Mouse (Mus musculus) heart, embryonic 10.5 days (tissue): Measurements from ENCODE around the gene Tepp. TPM values are rescaled to one million over a fixed set of nuclear protein-coding genes. Genes with fewer than 3 reads are reported as not detected.

Experiments
- DNase-seq: peaks from one replicate; pipeline ENCODE4 v3.0.0-alpha.2; 2017; ENCODE audit warnings: low spot score
- H3K27ac ChIP-seq: fragments of 300-500 bp; sonication (generic); 2 replicates; pipeline ENCODE4 v1.5.1; 2016; ENCODE audit warnings: mild to moderate bottlenecking
- H3K27me3 ChIP-seq: fragments of 300-500 bp; sonication (generic); 2 replicates; pipeline ENCODE4 v1.6.1; 2016; ENCODE audit warnings: mild to moderate bottlenecking; ENCODE audit not compliant: poor library complexity, insufficient read depth, severe bottlenecking
- H3K36me3 ChIP-seq: fragments of 300-500 bp; sonication (generic); 2 replicates; pipeline ENCODE4 v1.6.1; 2016; ENCODE audit warnings: mild to moderate bottlenecking, moderate library complexity
- H3K4me1 ChIP-seq: fragments of 300-500 bp; sonication (generic); 2 replicates; pipeline ENCODE4 v1.6.1; 2016; ENCODE audit warnings: mild to moderate bottlenecking
- H3K4me3 ChIP-seq: fragments of 300-500 bp; sonication (generic); 2 replicates; pipeline ENCODE4 v1.5.1; 2016; ENCODE audit warnings: mild to moderate bottlenecking, moderate library complexity
- H3K9me3 ChIP-seq: fragments of 300-500 bp; sonication (generic); 2 replicates; pipeline ENCODE4 v1.6.1; 2016; ENCODE audit warnings: mild to moderate bottlenecking, moderate library complexity
- WGBS: fragments of 180-500 bp; shearing (Covaris S2); methylation state at CpG from one replicate; pipeline ENCODE4 v1.1.7; 2016; 5-methylcytosine and 5-hydroxymethylcytosine counted together
- polyA plus RNA-seq: library from polyadenylated mRNA; unstranded; fragments of >200 nt; fragmentation: Nextera tagmentation; extraction: Ambion mirVana; gene quantifications from 2 replicates; pipeline ENCODE4 v1.2.1, GENCODE M21; 2016

Gene Tepp
- polyA plus RNA-seq, 1 experiment from 2014 or later = not detected

GRCm38 (mm10) chr8:95354606-95355005, 44.2 kb downstream of the Tepp start:
- H3K4me3 ChIP-seq = peak overlapping the region; percentile 86
- 82% methylated on average over 2 of the region's 2 CpGs for WGBS

GRCm38 (mm10) chr8:95358550-95359411, 48.4 kb downstream of the Tepp start:
- Histone ChIP-seq H3K4me1 (peaks cover 93% of the 10 kb centered on the region), H3K27ac (peak overlapping the region; percentile 83), H3K36me3 (peaks cover 13% of the 10 kb centered on the region), H3K4me3 (peak overlapping the region; percentile 40), H3K27me3 (no peaks in the 10 kb centered on the region), H3K9me3 (no peaks in the 10 kb centered on the region)
- WGBS = 14% methylated on average over 8 of the region's 8 CpGs
- no peak for DNase-seq

More at GRCm38 (mm10) chr8:95354606-95355005, 44.2 kb downstream of the Tepp start:
- H3K36me3 ChIP-seq = peaks cover 13% of the 10 kb centered on the region
- H3K27me3 ChIP-seq = no peaks in the 10 kb centered on the region
- DNase-seq = no peak
- peak overlapping the region; percentile 93 for H3K27ac ChIP-seq
- peaks cover 82% of the 10 kb centered on the region for H3K4me1 ChIP-seq
- H3K9me3 ChIP-seq = no peaks in the 10 kb centered on the region

GRCm38 (mm10) chr8:95360181-95361015, 50.0 kb downstream of the Tepp start:
- peak overlapping the region; percentile 83 for H3K27ac ChIP-seq
- DNase-seq = no peak
- H3K27me3 ChIP-seq = no peaks in the 10 kb centered on the region
- peak overlapping the region; percentile 40 for H3K4me3 ChIP-seq
- no peaks in the 10 kb centered on the region for H3K9me3 ChIP-seq
- H3K36me3 ChIP-seq = peaks cover 5% of the 10 kb centered on the region
- WGBS = 10% methylated on average over 7 of the region's 7 CpGs
- H3K4me1 ChIP-seq = peaks cover 85% of the 10 kb centered on the region

GRCm38 (mm10) chr8:95361016-95361341, 50.6 kb downstream of the Tepp start:
- WGBS = 29% methylated on average over 3 of the region's 3 CpGs
- H3K27me3 ChIP-seq = no peaks in the 10 kb centered on the region
- peaks cover 2% of the 10 kb centered on the region; the same call in 1 of the 2 replicates for H3K36me3 ChIP-seq
- H3K4me3 ChIP-seq = peak overlapping the region; percentile 26; the same call in 1 of the 2 replicates
- H3K27ac ChIP-seq = peak overlapping the region; percentile 83
- peaks cover 85% of the 10 kb centered on the region for H3K4me1 ChIP-seq
- no peak for DNase-seq
- no peaks in the 10 kb centered on the region for H3K9me3 ChIP-seq

- Histone ChIP-seq H3K4me1 (peaks cover 83% of the 10 kb centered on the region), H3K9me3 (no peaks in the 10 kb centered on the region), H3K27me3 (no peaks in the 10 kb centered on the region), H3K36me3 (peaks cover 14% of the 10 kb centered on the region; the same call in 1 of the 2 replicates), H3K4me3 (no peak overlapping the region), H3K27ac (peak overlapping the region; percentile 83)
- WGBS = 63% methylated on average over 6 of the region's 6 CpGs
- no peak for DNase-seq
These were observed 51.9 kb downstream of the Tepp start for GRCm38 (mm10) chr8:95362272-95362671.

- DNase-seq = no peak
- H3K27me3 ChIP-seq = no peaks in the 10 kb centered on the region
- 94% methylated on average over 2 of the region's 2 CpGs for WGBS
- H3K4me1 ChIP-seq = peaks cover 74% of the 10 kb centered on the region
- peaks cover 29% of the 10 kb centered on the region for H3K36me3 ChIP-seq
- no peaks in the 10 kb centered on the region for H3K9me3 ChIP-seq
- no peak overlapping the region for H3K4me3 ChIP-seq
- no peak overlapping the region for H3K27ac ChIP-seq
These were observed 53.5 kb downstream of the Tepp start for GRCm38 (mm10) chr8:95363849-95364248.

- Histone ChIP-seq H3K27ac (peak overlapping the region; percentile 71), H3K36me3 (peaks cover 87% of the 10 kb centered on the region), H3K4me3 (peak overlapping the region; percentile 35), H3K27me3 (no peaks in the 10 kb centered on the region), H3K4me1 (peaks cover 75% of the 10 kb centered on the region), H3K9me3 (no peaks in the 10 kb centered on the region)
- 45% methylated on average over 20 of the region's 20 CpGs for WGBS
- no peak for DNase-seq
These were observed 59.4 kb downstream of the Tepp start for GRCm38 (mm10) chr8:95369581-95370326.

GRCm38 (mm10) chr8:95373389-95374002, 63.1 kb downstream of the Tepp start:
- Histone ChIP-seq H3K36me3 (peaks cover 65% of the 10 kb centered on the region), H3K4me1 (peaks cover 76% of the 10 kb centered on the region), H3K27ac (peak overlapping the region; percentile 30), H3K9me3 (no peaks in the 10 kb centered on the region), H3K4me3 (no peak overlapping the region), H3K27me3 (no peaks in the 10 kb centered on the region)
- WGBS = 54% methylated on average over 12 of the region's 12 CpGs
- no peak for DNase-seq

- Histone ChIP-seq H3K27ac (peak overlapping the region; percentile 48), H3K9me3 (no peaks in the 10 kb centered on the region), H3K36me3 (peaks cover 55% of the 10 kb centered on the region), H3K4me3 (no peak overlapping the region), H3K4me1 (peaks cover 67% of the 10 kb centered on the region), H3K27me3 (no peaks in the 10 kb centered on the region)
- DNase-seq = no peak
- WGBS = 76% methylated on average over 3 of the region's 3 CpGs
These were observed 64.1 kb downstream of the Tepp start for GRCm38 (mm10) chr8:95374429-95374828.

GRCm38 (mm10) chr8:95375374-95375930, 65.1 kb downstream of the Tepp start:
- Histone ChIP-seq H3K36me3 (peaks cover 45% of the 10 kb centered on the region), H3K27me3 (no peaks in the 10 kb centered on the region), H3K9me3 (no peaks in the 10 kb centered on the region), H3K4me1 (peaks cover 57% of the 10 kb centered on the region), H3K27ac (no peak overlapping the region), H3K4me3 (no peak overlapping the region)
- 80% methylated on average over 7 of the region's 7 CpGs for WGBS
- DNase-seq = no peak
